Mouse (Mus musculus) hindbrain, embryonic 15.5 days (tissue): Measurements from ENCODE around the gene Ostf1. TPM values are rescaled to one million over a fixed set of nuclear protein-coding genes. Genes with fewer than 3 reads are reported as not detected.

ENCODE experiments used
- ATAC-seq: fragments of 200-750 bp; cut with Nextera tagmentation; 2 replicates; pipeline ENCODE4 v1.8.0; 2017; ENCODE audit warnings: low read depth, moderate number of reproducible peaks, moderate TSS enrichment; ENCODE audit not compliant: low FRiP score
- H3K27ac ChIP-seq: fragments of 300-500 bp; sonication (generic); replicated peaks from 2 replicates; pipeline ENCODE4 v1.5.1; 2015; ENCODE audit warnings: mild to moderate bottlenecking, inconsistent platforms
- H3K27me3 ChIP-seq: fragments of 300-500 bp; sonication (generic); 2 replicates; pipeline ENCODE4 v1.6.1; 2015; ENCODE audit warnings: control low read depth, inconsistent platforms
- H3K36me3 ChIP-seq: fragments of 300-500 bp; sonication (generic); 2 replicates; pipeline ENCODE4 v1.6.1; 2015; ENCODE audit warnings: control low read depth, inconsistent platforms
- H3K4me1 ChIP-seq: fragments of 300-500 bp; sonication (generic); replicated peaks from 2 replicates; pipeline ENCODE4 v1.6.1; 2015; ENCODE audit warnings: control low read depth, inconsistent platforms
- H3K4me2 ChIP-seq: fragments of 300-500 bp; sonication (generic); 2 replicates; pipeline ENCODE4 v1.6.1; 2015; ENCODE audit warnings: moderate library complexity, mild to moderate bottlenecking, inconsistent platforms
- H3K4me3 ChIP-seq: fragments of 300-500 bp; sonication (generic); 2 replicates; pipeline ENCODE4 v1.5.1; 2015; ENCODE audit warnings: mild to moderate bottlenecking, inconsistent platforms
- H3K9ac ChIP-seq: fragments of 300-500 bp; sonication (generic); 2 replicates; pipeline ENCODE4 v1.6.1; 2015; ENCODE audit warnings: inconsistent platforms
- H3K9me3 ChIP-seq: fragments of 300-500 bp; sonication (generic); 2 replicates; pipeline ENCODE4 v1.6.1; 2016; ENCODE audit warnings: control low read depth, inconsistent platforms
- WGBS: fragments of 180-500 bp; shearing (Covaris S2); methylation state at CpG from one replicate; pipeline ENCODE4 v1.1.7; 2015; 5-methylcytosine and 5-hydroxymethylcytosine counted together
- polyA plus RNA-seq: library from polyadenylated mRNA; unstranded; fragments of >200 nt; fragmentation: Nextera tagmentation; extraction: Ambion mirVana; gene quantifications from 2 replicates; pipeline ENCODE4 v1.2.1, GENCODE M21; 2015

Gene Ostf1
- polyA plus RNA-seq, 1 experiment from 2014 or later: 56.7 TPM

GRCm38 (mm10) chr19:18641001-18641400, 9.4 kb upstream of the Ostf1 start:
- no peak overlapping the region for H3K4me2 ChIP-seq
- H3K9ac ChIP-seq: no peak overlapping the region
- H3K36me3 ChIP-seq: no peaks in the 10 kb centered on the region
- H3K27me3 ChIP-seq: no peaks in the 10 kb centered on the region
- WGBS: 82% methylated on average over 4 of the region's 4 CpGs
- no peak overlapping the region for H3K4me3 ChIP-seq
- no peak for ATAC-seq
- H3K4me1 ChIP-seq: no peaks in the 10 kb centered on the region
- H3K27ac ChIP-seq: no peak overlapping the region
- H3K9me3 ChIP-seq: no peaks in the 10 kb centered on the region

GRCm38 (mm10) chr19:18639552-18639951, 7.9 kb upstream of the Ostf1 start:
- Histone ChIP-seq H3K9ac (no peak overlapping the region), H3K4me2 (no peak overlapping the region), H3K4me1 (no peaks in the 10 kb centered on the region), H3K4me3 (no peak overlapping the region), H3K27me3 (no peaks in the 10 kb centered on the region), H3K27ac (no peak overlapping the region), H3K9me3 (no peaks in the 10 kb centered on the region), H3K36me3 (no peaks in the 10 kb centered on the region)
- no peak for ATAC-seq
- 39% methylated on average over 2 of the region's 2 CpGs for WGBS

DNA sequence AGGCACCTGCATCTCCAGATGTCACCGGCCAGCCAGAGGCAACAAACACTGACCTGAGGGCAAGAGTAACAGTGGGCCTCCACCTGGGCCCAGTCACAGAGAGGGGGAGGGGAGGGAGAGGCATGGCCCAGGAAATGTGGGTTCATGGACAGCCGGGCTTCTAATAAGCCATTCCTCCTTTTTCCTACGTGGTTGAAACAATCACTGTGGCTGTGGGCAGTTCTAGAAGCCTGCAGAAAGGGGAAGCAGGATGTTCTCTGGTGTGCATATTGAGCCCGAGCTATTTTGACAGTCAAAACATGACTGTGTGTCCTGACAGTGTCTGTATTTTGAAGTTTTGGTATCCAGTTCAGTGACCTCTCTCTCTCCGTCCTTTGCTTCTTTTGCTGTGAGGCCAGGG, 7.3 kb upstream of the Ostf1 start:
- no peaks in the 10 kb centered on the region for H3K27me3 ChIP-seq
- H3K36me3 ChIP-seq: no peaks in the 10 kb centered on the region
- no peaks in the 10 kb centered on the region for H3K4me1 ChIP-seq
- H3K4me2 ChIP-seq: no peak overlapping the region
- WGBS: 61% methylated on average over 5 of the region's 5 CpGs
- no peak overlapping the region for H3K27ac ChIP-seq
- H3K4me3 ChIP-seq: no peak overlapping the region
- no peak overlapping the region for H3K9ac ChIP-seq
- ATAC-seq: no peak
- no peaks in the 10 kb centered on the region for H3K9me3 ChIP-seq

- Histone ChIP-seq H3K4me3 (no peak overlapping the region), H3K4me1 (no peaks in the 10 kb centered on the region), H3K36me3 (no peaks in the 10 kb centered on the region), H3K27ac (no peak overlapping the region), H3K27me3 (no peaks in the 10 kb centered on the region), H3K9me3 (no peaks in the 10 kb centered on the region), H3K4me2 (no peak overlapping the region), H3K9ac (no peak overlapping the region)
- no peak for ATAC-seq
- WGBS: 89% methylated on average over 5 of the region's 5 CpGs
Measured at GRCm38 (mm10) chr19:18637954-18638353, 6.3 kb upstream of the Ostf1 start.

DNA sequence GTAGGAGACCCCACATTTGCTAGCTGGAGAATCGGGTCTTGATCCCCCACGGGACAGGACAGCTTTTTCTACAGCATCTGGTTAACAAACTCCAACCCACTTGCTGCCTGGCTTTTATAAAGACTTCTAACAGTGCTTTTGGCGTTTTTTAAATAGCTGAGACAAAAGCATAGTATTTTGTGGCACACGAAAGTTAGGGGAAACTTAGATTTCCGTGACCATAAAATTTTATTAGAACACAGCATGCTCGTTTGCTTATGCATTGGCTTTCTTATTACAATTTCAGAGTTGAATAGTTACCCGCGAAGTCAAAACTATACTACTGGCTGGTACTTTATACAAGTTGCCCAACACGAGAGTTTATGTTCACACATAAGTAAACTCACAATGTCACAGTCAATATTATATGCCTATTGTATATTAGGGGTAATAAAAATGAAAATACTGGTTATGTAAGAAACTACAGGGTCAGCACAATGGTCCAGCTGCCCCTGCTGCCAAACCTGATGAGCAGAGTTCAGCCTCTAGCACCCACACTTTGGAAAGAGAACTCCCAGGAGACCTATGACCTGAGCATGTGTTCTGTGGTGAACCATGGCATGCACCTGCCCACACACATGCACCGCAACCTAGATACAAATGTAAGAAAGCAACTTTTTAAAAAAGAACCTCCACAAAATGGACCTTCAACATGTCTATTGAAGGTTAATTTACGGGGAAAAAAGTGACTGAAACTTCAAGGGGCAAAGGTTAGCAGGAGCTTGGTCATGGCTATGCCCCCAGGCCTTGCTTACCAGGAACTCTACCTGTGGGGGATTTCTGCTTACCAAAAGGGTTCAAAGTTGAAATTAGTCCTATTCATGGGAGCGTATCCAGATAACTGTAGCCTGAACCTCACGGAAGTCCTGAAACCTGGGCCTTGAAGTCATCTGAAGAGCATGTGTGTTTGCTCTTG, 885 bp upstream of the Ostf1 start:
- H3K36me3 ChIP-seq: no peaks in the 10 kb centered on the region
- no peak for ATAC-seq
- no peaks in the 10 kb centered on the region for H3K9me3 ChIP-seq
- no peak overlapping the region for H3K27ac ChIP-seq
- H3K27me3 ChIP-seq: peaks cover 7% of the 10 kb centered on the region; the same call in 1 of the 2 replicates
- peak overlapping the region; percentile 51 for H3K9ac ChIP-seq
- 64% methylated on average over 13 of the region's 13 CpGs for WGBS
- peaks cover 13% of the 10 kb centered on the region for H3K4me1 ChIP-seq
- H3K4me3 ChIP-seq: peak overlapping the region; percentile 68
- H3K4me2 ChIP-seq: peak overlapping the region; percentile 88

GRCm38 (mm10) chr19:18631161-18631643, 421 bp downstream of the Ostf1 start:
- peak overlapping the region; percentile 56 for H3K27ac ChIP-seq
- no peaks in the 10 kb centered on the region for H3K9me3 ChIP-seq
- H3K4me2 ChIP-seq: peak overlapping the region; percentile 88
- H3K4me3 ChIP-seq: peak overlapping the region; percentile 68
- no peaks in the 10 kb centered on the region for H3K36me3 ChIP-seq
- H3K4me1 ChIP-seq: peaks cover 13% of the 10 kb centered on the region
- H3K27me3 ChIP-seq: peaks cover 7% of the 10 kb centered on the region; the same call in 1 of the 2 replicates
- no peak; the same call in 1 of the 2 replicates for ATAC-seq
- peak overlapping the region; percentile 51 for H3K9ac ChIP-seq
- WGBS: under 1% methylated on average over 40 of the region's 40 CpGs

DNA sequence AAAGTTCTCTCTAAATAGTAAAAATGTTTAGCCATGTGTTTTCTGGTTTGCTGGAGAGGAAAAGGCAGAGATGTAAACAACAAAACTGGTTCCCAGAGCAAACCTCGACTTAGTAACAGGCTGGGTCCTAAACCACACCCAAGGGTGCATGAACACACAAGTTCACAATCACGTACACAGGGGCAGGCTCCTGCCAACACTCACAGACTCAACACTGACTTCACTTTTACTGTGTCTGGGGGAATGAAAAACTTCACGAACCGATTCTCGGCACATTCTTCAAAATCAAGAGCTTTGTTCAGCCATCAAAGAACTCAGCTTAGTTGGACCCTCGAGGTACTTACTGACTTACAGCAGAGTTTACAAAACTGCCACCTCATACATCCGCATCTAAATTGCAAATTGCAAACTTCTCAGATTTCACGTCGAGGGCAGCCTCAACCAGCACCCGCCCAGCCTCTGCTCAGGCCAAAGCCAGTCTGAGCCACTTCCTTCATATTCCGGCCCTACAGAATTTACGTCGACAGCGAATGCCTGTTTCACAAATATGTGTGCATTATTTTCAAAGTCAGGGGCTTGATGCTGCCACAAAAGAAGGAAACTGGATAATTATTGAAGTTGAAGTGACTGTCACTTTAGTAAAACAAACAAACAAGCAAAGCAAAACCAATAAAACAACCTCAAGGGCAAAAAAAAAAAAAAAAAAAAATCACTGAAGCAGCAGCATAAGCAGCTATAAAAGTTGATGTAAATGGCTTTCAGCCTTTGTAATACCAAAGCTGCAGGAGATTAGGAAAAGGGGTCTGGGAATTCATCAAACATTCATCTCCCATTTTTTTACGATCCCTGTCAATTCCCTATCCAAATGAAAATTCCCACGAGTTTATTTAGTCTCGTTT, 1.2 kb downstream of the Ostf1 start:
- Histone ChIP-seq H3K4me1 (peaks cover 13% of the 10 kb centered on the region), H3K27me3 (peaks cover 7% of the 10 kb centered on the region; the same call in 1 of the 2 replicates), H3K36me3 (no peaks in the 10 kb centered on the region), H3K9ac (no peak overlapping the region; the same call in 1 of the 2 replicates), H3K4me2 (peak overlapping the region; percentile 88), H3K4me3 (peak overlapping the region; percentile 68), H3K9me3 (no peaks in the 10 kb centered on the region), H3K27ac (no peak overlapping the region)
- no peak for ATAC-seq
- WGBS: 12% methylated on average over 17 of the region's 17 CpGs

DNA sequence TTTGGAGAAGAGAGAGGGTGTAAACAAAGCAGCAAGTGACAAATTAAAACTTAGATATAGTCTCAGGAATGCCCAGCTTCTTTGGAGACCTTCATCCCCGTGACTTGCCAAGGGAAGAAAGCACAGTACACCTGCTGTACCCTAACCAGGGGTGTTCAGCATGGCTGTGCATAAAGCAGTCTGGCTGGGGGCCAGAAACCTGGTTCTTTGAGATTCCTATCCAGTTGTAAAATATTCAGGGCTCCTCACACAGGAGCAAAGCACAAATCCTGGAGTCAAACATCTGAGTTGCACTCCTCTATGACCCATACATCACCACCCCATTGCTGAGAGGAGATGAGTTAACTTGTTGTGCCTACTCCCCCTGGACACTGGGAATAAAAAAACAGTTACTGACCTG, 2.0 kb downstream of the Ostf1 start:
- no peak overlapping the region for H3K9ac ChIP-seq
- H3K9me3 ChIP-seq: no peaks in the 10 kb centered on the region
- no peak overlapping the region for H3K27ac ChIP-seq
- H3K4me1 ChIP-seq: peaks cover 13% of the 10 kb centered on the region
- H3K4me3 ChIP-seq: 0 out of 2 replicates have a peak overlapping the region, but pooled peaks have one; percentile 68
- H3K36me3 ChIP-seq: no peaks in the 10 kb centered on the region
- peaks cover 7% of the 10 kb centered on the region; the same call in 1 of the 2 replicates for H3K27me3 ChIP-seq
- 52% methylated on average over 1 of the region's 1 CpGs for WGBS
- peak overlapping the region; percentile 88; the same call in 1 of the 2 replicates for H3K4me2 ChIP-seq
- no peak for ATAC-seq

DNA sequence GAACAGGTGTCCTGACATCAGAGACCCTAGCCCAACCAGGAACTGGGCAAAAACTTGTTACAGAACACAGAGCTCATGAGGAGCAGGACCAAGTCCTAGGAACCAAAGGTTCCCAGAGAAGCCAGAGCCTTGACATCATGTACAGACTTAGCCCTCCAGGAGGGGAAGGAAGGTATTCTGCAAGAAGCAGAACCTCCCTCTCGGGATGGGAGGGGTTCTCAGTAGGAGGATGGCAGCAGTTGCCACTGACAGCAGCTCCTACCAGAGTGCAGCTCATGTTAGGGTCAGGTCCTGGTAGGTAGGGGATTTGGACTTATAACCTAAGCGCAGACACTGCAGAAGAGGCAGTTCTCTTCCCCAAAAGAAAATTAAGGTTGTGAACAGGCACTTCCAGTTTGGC, 7.7 kb downstream of the Ostf1 start:
- Histone ChIP-seq H3K9me3 (no peaks in the 10 kb centered on the region), H3K27me3 (no peaks in the 10 kb centered on the region), H3K36me3 (no peaks in the 10 kb centered on the region), H3K27ac (no peak overlapping the region), H3K4me1 (no peaks in the 10 kb centered on the region), H3K4me3 (no peak overlapping the region), H3K4me2 (no peak overlapping the region), H3K9ac (no peak overlapping the region)
- ATAC-seq: no peak
- 88% methylated on average over 2 of the region's 2 CpGs for WGBS

GRCm38 (mm10) chr19:18619691-18620090, 11.9 kb downstream of the Ostf1 start:
- no peak overlapping the region for H3K9ac ChIP-seq
- ATAC-seq: no peak
- WGBS: 76% methylated on average over 1 of the region's 1 CpGs

GRCm38 (mm10) chr19:18619060-18619459, 12.6 kb downstream of the Ostf1 start:
- Histone ChIP-seq H3K27ac (no peak overlapping the region), H3K4me1 (no peaks in the 10 kb centered on the region), H3K9me3 (no peaks in the 10 kb centered on the region), H3K9ac (no peak overlapping the region), H3K4me2 (no peak overlapping the region), H3K27me3 (no peaks in the 10 kb centered on the region), H3K36me3 (no peaks in the 10 kb centered on the region), H3K4me3 (no peak overlapping the region)
- ATAC-seq: no peak
- WGBS: 78% methylated on average over 5 of the region's 5 CpGs

More at GRCm38 (mm10) chr19:18619691-18620090, 11.9 kb downstream of the Ostf1 start:
- Histone ChIP-seq H3K27me3 (no peaks in the 10 kb centered on the region), H3K4me3 (no peak overlapping the region), H3K9me3 (no peaks in the 10 kb centered on the region), H3K36me3 (no peaks in the 10 kb centered on the region), H3K4me1 (no peaks in the 10 kb centered on the region), H3K27ac (no peak overlapping the region), H3K4me2 (no peak overlapping the region)
